Mouse (Mus musculus) left cerebral cortex, adult 11 months (tissue): Measurements from ENCODE around the gene Ifitm2.
"Not testable (repeated sequence)": the region's sequence is repeated elsewhere in the genome, so short reads cannot be mapped to it uniquely, and the experiment has no call there.

ENCODE experiments used
- DNase-seq: peaks from one replicate; pipeline ENCODE4 v3.0.0; 2022; ENCODE audit warnings: low spot score

Gene Ifitm2

DNA sequence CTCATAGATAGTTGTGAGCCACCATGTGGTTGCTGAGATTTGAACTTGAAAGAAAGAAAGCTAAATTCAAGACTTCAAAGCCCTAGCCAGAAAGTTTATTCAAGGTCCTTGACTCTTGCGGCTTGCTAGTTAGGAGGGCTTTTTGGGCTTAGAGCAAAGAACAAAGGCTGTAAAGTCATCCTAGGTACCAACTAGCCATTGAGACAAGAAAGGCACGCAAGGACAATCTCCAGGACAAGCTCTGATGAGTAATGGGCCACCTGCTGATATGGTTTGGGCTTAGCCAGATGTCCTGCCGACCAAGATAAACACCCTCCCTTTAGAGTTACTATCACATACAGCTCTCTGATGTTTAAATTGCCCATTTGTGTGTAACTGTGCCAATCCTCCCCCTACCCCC is 12.9 kb upstream of the Ifitm2 start:
- not testable (repeated sequence) for DNase-seq

DNA sequence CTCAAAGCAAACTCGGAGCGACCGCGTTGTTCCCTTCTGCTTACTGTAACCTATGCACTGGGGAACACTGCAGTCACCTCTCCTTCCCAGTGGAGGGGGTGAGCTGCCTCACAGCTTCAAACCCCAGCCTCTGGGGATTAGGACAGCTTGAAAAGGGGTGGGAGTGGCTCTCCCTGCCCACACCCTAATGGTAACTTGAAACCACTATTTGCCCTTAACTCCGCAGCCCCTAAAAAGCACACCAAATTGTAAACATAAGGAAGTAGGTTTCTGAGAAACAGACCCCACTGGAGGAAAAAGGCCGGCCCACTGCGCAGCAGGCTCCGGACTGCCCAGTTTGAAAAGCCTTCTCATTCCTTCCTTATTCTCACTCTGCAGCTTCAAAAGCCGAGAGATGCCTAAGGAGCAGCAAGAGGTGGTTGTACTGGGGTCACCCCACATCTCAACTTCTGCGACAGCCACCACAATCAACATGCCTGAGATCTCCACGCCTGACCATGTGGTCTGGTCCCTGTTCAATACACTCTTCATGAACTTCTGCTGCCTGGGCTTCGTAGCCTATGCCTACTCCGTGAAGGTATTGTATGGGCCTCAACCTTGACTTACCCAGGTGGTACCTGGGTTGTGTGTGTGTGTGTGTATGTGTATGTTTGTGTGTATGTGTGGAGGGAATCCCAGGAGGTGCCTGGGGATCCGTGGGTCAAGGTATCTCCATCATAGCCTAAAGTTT is 12.2 kb upstream of the Ifitm2 start:
- no peak for DNase-seq

DNA sequence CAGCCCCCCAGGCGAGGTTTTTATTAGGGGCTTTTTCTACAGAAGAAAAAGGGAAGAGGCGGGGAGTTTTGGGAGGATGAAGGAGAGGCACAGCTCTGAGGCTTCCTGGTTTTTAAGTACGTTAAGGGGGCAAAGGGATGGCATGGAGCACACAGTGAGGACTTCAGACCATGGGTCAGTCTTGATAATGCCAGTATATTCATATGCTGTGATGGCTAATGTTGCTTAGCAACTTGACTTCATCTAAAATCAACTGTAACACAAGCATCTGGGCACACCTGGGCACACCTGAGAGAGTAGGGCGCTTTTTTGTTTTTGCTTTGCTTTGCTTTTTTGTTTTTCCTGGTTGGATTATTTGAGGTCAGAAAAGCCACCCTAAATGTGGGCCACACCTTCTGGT is 11.1 kb upstream of the Ifitm2 start, which contains the start of gene Ifitm1:
Ifitm1 (plus strand) TSS at position 301 of the 400 bp plus-strand sequence.
- no peak for DNase-seq

DNA sequence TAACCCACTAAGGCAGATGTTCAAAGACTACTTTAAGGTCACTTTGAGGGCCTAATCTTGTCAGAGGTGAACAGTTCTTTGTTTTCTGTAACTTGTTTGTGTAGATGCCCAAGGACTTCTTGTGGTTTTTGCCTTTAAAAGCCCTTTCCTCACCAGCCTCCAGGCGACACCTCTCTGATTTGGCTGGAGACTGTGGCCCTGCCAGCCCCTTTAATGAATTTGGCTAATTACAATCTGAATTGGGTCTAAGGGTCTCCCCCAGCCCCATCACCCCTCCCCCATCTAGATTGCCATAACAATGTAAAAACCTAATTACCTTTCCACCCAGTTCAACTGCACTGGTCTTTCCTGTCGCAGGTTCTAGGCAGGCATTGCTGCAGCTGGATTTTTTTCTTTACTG is 6.9 kb upstream of the Ifitm2 start:
- DNase-seq = no peak

DNA sequence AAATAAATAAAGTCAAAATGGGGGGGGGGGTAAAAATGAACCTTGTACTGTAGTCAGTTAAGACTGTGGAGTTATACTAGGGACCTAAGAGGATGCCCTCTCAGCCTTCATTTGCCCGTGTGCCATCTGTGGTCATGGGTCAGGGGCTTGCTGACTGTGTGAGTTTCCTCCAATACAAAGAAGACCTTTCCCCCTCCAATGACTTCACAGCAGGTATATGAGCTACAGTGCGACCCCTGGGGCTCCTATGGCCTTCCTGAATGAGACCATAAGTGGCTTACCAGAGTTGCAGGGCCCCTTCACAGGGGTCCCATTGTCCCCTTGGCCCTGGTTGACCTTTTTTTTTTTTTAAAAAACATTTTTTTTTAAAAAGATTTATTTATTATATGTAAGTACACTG is 5.6 kb upstream of the Ifitm2 start:
- DNase-seq = no peak

DNA sequence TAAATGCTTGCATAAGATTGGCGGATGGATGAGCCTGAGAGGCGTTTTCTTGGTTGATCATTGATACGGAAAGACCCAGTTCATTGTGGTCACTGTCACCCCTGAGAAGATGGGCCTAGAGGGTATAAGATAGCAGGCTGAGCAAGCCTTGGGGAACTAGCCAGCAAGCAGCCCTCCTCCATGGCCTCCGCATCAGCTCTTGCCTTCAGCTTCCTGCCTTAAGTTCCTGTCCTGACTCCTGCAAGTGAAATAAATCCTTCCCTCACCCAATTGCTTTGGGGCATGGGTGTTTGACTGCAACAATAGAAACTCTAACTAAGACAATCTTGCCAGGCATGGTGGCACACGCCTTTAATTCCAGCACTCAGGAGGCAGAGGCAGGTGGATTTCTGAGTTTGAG is 4.2 kb upstream of the Ifitm2 start:
- no peak for DNase-seq

DNA sequence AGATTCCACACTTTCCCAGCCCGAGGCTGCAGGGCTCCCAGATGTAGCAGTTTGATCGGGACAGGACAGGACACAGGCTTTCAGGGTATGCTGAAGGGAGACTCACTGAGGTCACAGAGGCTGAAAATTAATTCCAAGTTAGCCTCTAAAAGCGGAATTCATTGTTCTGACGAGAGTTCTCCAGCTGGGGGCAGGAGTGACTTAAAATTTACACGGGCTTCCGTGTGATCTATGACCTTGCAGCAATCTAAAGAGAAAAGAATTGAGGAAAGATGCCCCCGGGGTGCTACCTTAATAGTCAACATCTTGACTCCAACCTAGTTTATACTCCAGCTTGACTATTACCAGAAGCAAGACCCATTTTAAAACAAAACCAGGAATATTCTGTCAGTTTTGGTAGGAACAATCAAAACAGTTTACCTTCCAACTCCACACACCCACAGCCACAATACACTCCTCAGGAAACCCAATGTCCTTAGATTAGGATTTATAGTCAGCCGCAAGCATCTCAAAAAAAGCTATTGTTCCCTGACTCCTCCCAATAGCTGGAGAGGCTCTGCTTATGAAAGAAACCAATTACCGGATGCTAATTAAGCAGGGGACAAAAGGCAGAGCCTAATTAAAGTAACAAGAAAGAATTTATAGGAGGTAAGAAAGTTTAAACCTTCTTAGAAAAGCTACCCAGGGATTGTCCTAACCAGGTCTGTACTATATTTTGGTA is 3.6 kb upstream of the Ifitm2 start:
- DNase-seq = no peak

DNA sequence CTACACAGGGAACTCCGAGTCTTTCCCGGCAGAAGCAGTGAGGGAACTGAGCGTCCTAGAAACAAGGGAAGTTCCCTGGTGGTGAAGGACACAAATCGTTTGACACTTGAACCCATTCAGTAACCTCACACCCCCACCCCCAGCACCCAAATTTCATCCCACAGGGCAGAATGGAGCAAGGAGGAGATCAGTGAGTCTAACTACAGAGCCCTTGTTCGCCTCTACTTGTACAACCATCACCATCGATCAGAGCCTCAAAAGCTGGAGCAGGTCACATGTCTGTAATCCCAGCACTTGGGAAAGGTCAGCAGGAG is 726 bp upstream of the Ifitm2 start:
- no peak for DNase-seq

DNA sequence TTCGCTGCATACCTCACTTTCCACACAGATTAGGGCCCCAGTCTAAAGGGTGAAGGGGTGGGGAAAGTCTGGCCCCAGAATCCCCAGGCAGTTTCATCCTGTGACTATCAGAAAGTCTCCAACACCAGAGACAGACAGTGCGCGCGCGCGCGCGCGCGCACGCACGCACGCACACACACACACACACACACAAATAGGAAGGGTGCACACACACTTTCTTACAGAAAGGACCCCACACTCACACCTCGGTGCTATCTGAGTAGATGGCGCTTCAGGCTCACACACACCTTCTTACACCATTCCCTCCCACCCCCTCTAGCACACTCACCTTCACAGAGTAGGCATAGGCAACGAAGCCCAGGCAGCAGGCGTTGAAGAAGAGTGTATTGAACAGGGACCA is 445 bp downstream of the Ifitm2 start:
- DNase-seq = no peak

DNA sequence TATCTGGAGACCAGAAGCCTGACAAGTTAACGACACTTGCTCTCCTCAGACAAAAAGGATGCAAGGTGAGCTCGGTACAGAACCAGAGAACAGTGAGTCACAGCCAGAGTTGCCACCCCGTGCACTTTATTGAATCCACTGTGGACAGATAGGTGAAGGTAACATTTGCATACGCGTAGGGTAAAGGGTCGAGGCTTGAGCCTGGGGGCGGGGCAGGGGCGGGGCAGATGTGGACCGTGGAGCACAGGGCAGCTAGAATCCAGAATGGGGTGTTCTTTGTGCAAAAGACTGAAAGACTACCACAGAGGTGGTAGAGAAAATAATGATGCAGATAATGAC is 1.1 kb downstream of the Ifitm2 start:
- no peak for DNase-seq

DNA sequence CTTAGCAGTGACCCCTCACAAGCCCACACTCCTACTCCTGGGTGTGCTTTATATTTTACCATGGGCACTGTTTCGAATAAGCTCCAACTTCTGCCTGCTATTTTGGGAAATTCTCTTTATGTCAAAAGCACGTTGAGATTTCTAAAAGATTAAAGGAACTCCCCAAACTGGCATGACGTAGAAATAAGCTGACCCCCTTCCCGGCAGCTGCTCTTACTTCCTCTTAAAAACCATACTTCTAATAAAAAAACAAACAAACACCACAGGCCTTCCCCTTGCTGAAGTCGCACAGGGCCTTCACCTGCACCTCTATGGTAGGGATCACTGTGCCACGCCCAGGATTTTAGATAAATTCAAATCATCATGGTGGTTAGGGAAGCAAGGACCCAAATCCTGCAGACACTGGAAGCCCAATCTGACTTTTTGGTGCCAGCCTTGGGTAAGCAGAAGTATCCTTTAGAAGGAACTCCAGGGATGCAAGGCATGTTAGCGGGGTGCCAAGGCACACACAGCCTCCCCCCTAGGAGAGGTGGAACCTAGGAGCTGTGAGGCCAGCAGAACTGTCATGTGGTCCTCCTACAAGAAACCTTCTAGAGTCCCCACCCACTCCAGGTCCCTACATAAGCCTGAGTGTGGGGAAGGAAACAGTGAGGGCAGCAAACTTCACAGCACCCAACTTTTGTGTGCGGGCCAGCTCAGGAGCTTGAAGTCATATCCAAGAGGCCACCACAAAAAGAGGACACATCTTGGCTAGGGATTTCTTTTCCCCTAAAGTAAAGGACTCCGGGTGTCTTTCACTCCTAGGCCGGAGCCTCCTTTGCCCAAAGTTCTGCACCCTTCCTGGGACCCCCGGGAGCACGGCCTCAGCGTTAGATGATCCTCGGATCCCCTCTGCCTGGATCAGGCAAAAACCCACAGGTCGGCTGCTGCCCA is 1.7 kb downstream of the Ifitm2 start:
- no peak for DNase-seq

DNA sequence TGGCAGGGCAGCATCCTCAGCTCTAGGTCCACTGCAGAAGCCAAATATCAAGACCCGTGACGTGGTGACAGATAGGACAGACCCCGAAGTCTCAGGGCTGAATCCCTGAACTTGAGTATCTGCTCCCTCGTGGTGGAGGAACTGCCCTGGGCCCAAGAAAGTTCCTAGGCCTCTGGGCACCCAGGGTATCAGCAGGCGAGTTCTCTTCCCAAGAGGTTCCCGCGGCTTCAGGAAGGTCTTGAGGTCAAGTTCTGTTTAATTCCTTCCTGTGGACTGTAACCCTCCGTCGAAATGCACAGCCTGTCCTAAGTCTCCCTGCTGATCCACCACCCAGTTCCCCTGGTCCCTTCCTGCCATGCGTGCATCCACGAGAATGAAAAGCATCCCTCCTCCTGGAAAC is 2.7 kb downstream of the Ifitm2 start:
- DNase-seq = no peak

DNA sequence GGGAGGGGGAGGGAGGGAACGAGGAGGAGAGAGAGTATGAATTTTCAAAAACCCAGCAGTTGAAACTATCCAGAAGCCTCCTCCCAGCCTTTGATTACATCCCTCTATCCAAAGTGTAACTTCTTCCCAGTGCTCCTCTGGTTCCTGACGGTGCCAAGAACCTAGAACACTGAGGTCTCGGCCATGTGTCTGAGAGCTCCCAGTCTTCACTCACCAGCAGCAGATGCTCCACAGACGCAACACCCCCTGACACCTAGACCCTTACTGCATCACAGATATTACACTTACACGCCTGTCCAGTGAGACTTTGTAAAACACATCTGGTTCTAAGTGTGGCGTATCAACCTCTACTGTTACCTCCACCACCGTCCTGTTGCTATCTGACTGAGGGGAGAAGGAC is 3.3 kb downstream of the Ifitm2 start:
- no peak for DNase-seq

DNA sequence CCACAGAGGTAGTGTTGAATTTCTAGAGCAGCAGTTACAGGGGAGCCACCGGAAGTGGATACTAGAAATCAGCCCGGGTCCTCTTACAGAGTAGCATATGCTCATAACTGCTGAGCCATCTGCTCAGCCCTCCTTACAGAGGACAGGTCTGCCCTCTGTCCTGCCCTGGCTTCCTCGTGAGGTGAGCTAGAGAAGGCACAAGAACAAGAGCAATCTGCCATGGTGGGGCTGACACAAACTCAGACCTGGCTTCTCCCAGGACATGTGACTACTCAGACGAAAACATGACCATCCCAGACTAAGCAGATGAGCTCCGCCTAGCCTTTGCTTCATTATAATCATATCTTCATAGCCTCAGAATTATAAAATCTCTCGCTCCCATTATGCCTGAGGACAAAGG is 4.0 kb downstream of the Ifitm2 start:
- no peak for DNase-seq

DNA sequence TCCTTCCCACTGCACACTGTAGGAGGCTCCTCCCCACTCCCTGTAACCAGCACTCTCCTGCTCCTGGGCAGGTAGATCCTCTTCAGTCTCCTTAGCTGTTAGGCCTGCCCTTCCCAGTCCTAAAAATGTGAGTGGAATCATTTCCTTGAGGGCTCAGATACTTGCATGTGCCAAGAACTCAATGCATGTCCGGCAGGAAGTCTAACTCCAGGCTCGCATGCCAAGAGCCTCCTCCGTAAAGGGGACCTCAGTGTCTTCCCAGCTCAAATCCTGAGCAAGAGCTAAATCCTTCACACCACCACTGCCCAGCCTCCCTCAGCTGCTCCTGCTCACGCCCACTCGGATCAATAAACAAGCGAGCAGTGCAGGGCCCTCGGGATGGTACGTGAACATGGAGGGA is 4.7 kb downstream of the Ifitm2 start:
- no peak for DNase-seq

DNA sequence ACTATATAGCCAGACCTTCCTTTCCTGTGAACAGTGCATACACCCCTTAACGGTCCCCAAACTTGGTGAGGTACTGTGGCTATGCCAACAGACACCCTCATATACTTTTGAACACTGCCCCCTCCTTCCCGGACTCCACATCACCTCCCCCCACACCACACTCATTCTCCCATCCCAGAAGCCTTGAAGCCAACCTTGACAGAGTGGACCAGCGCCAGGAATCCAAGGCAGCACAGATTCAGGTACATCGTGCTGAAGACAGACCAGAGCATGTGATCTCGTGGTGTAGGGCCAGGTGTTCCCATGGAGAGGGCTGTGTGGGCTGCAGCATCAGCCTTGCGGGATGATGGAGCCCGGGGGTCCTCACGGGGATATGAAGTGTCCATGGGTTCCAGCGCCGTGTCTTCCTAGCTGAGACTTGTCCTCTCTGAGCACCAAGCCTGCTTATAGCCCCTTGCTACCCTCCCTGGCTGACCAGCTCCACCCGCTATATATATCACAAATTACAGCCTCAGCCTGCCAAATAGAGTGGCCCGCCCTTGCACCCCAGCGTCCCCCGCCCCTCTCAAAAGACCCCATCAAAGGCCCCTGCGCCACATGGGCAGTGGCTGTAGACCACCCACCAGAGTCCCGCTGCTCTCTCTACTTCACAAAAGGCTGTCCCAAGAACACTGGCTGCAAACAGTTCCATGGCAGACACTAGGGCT is 5.8 kb downstream of the Ifitm2 start, which contains the start of gene Ifitm5:
Ifitm5 (minus strand) TSS at position 468 of the 707 bp plus-strand sequence.
- no peak for DNase-seq

DNA sequence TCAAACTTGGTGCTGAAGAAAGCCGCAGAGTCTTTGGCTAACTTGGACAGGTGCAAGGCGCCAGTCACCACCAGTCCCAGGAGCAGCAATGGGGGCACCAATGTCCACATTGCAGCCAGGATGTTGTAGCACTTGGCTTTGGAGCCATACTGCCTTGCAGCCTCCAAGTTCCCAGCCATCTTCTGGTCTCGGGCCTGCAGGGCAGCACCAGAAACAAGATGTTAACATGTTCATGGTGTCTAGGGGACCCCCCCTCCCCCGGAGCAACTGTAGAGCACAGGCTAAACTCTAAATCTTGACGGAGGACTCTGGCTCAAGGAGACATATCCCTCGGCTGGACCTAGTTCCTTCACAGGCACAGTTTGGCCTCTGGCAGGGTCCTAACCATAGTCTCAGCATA is 6.5 kb downstream of the Ifitm2 start:
- no peak for DNase-seq

DNA sequence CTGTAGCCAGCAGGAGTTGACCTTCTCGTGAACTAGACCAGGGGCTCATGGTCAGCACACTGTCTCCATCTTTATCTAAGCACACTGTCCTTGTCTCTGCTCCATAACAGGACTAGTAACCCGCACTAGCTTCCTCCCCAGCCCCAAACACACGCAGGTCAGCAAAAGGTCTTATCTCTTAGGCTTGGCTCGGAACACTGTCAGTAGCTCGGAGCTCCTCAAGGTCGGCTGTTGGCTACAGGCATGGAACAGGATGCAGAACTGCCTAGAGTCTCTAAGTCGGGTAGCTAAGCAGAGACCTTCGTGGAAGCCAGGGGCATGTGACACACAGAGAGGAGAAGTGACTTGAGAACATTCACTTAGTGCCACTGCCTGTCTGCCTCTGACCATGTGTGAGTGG is 7.6 kb downstream of the Ifitm2 start:
- no peak for DNase-seq

DNA sequence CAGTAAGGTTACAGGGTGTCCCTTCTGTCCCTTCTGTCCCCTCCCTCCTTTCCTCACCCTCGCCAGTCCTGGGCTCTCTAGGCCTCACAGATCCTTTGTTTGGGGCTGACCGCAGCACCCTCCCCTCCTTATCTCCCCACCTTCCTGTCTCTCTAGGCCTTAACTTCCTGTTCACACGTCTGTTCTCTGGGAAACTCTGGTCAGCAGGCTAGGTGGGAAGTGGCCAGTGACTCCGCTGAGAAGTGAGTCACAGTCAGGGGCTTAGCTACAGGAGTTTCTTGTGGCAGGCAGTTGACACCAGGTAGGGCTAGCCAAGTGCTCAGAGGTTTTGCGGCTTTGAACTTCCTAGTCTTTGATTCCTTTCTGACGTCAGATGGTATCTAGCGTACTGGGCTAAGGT is 8.8 kb downstream of the Ifitm2 start:
- no peak for DNase-seq

DNA sequence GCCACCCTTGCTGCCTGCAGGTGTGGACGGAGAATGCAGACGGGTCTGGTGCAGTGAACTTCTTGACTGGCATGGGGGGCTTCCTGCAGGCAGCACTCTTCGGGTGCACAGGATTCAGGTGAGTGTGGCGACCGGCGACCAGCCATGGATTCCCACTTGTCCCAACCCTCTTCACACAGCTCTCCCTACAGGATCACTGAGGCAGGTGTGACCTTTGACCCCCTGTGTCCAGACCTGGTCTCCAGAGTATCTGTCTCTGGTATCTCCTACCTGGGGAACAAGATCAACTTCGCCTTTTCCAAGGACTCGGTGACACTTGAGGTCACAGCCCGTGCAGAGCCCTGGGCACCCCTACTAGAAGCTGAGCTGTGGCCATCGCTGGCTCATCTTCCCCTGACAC is 9.5 kb downstream of the Ifitm2 start:
- no peak for DNase-seq

DNA sequence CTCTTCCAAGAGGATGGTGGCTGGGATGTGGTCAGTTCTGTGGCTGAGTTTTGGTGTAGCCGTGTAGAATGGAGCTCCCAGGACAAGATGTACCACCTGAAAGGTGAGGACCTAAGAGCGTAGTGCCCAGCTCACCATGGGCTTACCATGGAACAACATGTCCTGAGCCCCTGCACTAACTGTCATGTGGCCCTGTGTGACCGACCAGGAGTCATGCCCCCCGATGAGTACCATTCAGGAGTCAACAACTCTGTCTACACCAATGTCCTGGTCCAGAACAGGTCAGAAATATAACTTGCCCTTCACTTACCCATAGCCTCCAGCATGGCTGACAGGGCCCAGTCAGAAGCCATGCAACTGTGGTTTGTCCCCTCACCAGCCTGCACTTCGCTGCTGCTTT is 10.5 kb downstream of the Ifitm2 start:
- no peak for DNase-seq

DNA sequence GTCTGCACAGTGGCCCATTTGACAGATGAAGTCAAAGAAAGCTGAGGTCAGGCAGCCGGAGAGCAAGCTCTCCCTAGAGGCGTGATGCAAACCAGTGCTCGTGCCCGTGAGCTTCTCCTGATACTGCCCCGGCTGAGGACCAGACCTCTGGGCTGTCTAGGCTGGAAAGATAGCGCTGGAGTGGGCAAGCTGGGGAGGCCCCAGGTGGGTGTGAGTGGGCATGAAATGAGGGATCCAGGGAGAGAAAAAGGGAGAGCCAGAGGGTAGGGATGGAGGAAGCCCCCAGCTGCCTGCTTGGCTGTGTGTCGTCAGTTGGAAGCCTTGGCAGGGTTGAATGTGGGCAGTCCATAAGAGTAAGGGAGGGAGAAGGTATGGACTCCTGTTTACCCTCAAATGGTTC is 11.6 kb downstream of the Ifitm2 start:
- no peak for DNase-seq
